Mouse (Mus musculus) liver, postnatal 0 days (tissue): ENCODE measurements around the gene Timeless. TPM values are rescaled to one million over a fixed set of nuclear protein-coding genes. Genes with fewer than 3 reads are reported as not detected.

Source experiments
- ATAC-seq: fragments of 200-750 bp; cut with Nextera tagmentation; 2 replicates; pipeline ENCODE4 v1.8.0; 2017; ENCODE audit warnings: mild to moderate bottlenecking, moderate library complexity
- DNase-seq: peaks from one replicate; pipeline ENCODE4 v3.0.0-alpha.2; 2016
- H3K27ac ChIP-seq: fragments of 300-500 bp; sonication (generic); 2 replicates; pipeline ENCODE4 v1.5.1; 2014; ENCODE audit warnings: antibody characterized with exemption, moderate library complexity, mild to moderate bottlenecking, low read depth
- H3K27me3 ChIP-seq: fragments of 300-500 bp; sonication (generic); 2 replicates; pipeline ENCODE4 v1.6.1; 2014; ENCODE audit warnings: low read length, control low read depth, mixed read lengths; ENCODE audit not compliant: insufficient read depth
- H3K36me3 ChIP-seq: fragments of 300-500 bp; sonication (generic); replicated peaks from 2 replicates; pipeline ENCODE4 v1.6.1; 2014; ENCODE audit warnings: mild to moderate bottlenecking, control low read depth, low read length, moderate library complexity, mixed read lengths; ENCODE audit not compliant: insufficient read depth
- H3K4me1 ChIP-seq: fragments of 300-500 bp; sonication (generic); 2 replicates; pipeline ENCODE4 v1.6.1; 2014; ENCODE audit warnings: antibody characterized with exemption, mild to moderate bottlenecking, control low read depth; ENCODE audit not compliant: insufficient read depth
- H3K4me2 ChIP-seq: fragments of 300-500 bp; sonication (generic); 2 replicates; pipeline ENCODE4 v1.6.1; 2014; ENCODE audit warnings: low read depth, mild to moderate bottlenecking, low read length, moderate library complexity, mixed read lengths
- H3K4me3 ChIP-seq: fragments of 300-500 bp; sonication (generic); 2 replicates; pipeline ENCODE4 v1.5.1; 2014; ENCODE audit warnings: low read depth, low read length
- H3K9ac ChIP-seq: fragments of 300-500 bp; sonication (generic); replicated peaks from 2 replicates; pipeline ENCODE4 v1.6.1; 2014; ENCODE audit warnings: mild to moderate bottlenecking, moderate library complexity
- H3K9me3 ChIP-seq: fragments of 300-500 bp; sonication (generic); 2 replicates; pipeline ENCODE4 v1.6.1; 2016; ENCODE audit warnings: mild to moderate bottlenecking, control low read depth, low read length, mixed read lengths
- CTCF ChIP-seq: sonication (generic); IDR thresholded peaks from 2 replicates; pipeline ENCODE4 v1.5.1; 2016; ENCODE audit warnings: antibody characterized with exemption, low read depth
- EP300 ChIP-seq: IDR thresholded peaks from 2 replicates; pipeline ENCODE4 v1.6.1; 2016; ENCODE audit warnings: antibody characterized with exemption, low read depth, mild to moderate bottlenecking
- WGBS: fragments of 180-500 bp; shearing (Covaris S2); extraction: QIAGEN DNeasy Blood & Tissue Kit; methylation state at CpG from one replicate; pipeline ENCODE4 v1.1.7; 2014; ENCODE audit not compliant: insufficient replicate concordance; 5-methylcytosine and 5-hydroxymethylcytosine counted together
- polyA plus RNA-seq: library from polyadenylated mRNA; unstranded; fragments of >200 nt; fragmentation: Nextera tagmentation; extraction: Ambion mirVana; gene quantifications from 2 replicates; pipeline ENCODE4 v1.2.1, GENCODE M21; 2015

The Timeless gene
- polyA plus RNA-seq, 1 experiment from 2014 or later, result 18.5 TPM

GRCm38 (mm10) chr10:128244121-128244520 is 12.3 kb downstream of the Timeless start:
- no peaks in the 10 kb centered on the region for H3K4me1 ChIP-seq
- H3K9me3 ChIP-seq, result no peaks in the 10 kb centered on the region
- no peak overlapping the region for H3K9ac ChIP-seq
- no peak overlapping the region for H3K4me2 ChIP-seq
- H3K4me3 ChIP-seq, result no peak overlapping the region
- ATAC-seq (no peak), DNase-seq (no peak)
- no peaks in the 10 kb centered on the region for H3K27me3 ChIP-seq
- whole genome bisulfite sequencing, result 95% methylated on average over 15 of the region's 15 CpGs
- H3K36me3 ChIP-seq, result peaks cover 71% of the 10 kb centered on the region
- H3K27ac ChIP-seq, result no peak overlapping the region
- TF ChIP-seq CTCF (no peak), EP300 (no peak)

- WGBS, result 82% methylated on average over 17 of the region's 17 CpGs
- DNase-seq (no peak), ATAC-seq (peak; percentile 40; the same call in 1 of the 2 replicates)
- no peak overlapping the region for H3K4me2 ChIP-seq
- no peaks in the 10 kb centered on the region for H3K27me3 ChIP-seq
- peaks cover 81% of the 10 kb centered on the region for H3K36me3 ChIP-seq
- H3K9ac ChIP-seq, result no peak overlapping the region
- TF ChIP-seq EP300, result no peak
- TF ChIP-seq CTCF, result no peak
- H3K4me3 ChIP-seq, result no peak overlapping the region
- no peaks in the 10 kb centered on the region for H3K4me1 ChIP-seq
- H3K9me3 ChIP-seq, result no peaks in the 10 kb centered on the region
- H3K27ac ChIP-seq, result no peak overlapping the region
Observed at GRCm38 (mm10) chr10:128247020-128247732, 15.3 kb downstream of the Timeless start.

GRCm38 (mm10) chr10:128250565-128250964 is 18.7 kb downstream of the Timeless start:
- no peak for ATAC-seq
- no peaks in the 10 kb centered on the region for H3K9me3 ChIP-seq

GRCm38 (mm10) chr10:128253677-128254255 is 21.9 kb downstream of the Timeless start, which contains the start of gene Apon:
Gene Apon, plus strand, starts transcription at chr10:128254096.
- peak; percentile 90 for ATAC-seq
- H3K4me2 ChIP-seq, result peak within 1 kb of the TSS; percentile 34; the same call in 1 of the 2 replicates
- TF ChIP-seq EP300 (peak; percentile 57), CTCF (no peak)
- H3K4me3 ChIP-seq, result no peak within 1 kb of the TSS
- DNase-seq, result peak; percentile 53
- H3K4me1 ChIP-seq, result peaks cover under 1% of the 10 kb centered on the region; the same call in 1 of the 2 replicates
- peak within 1 kb of the TSS; percentile 80 for H3K27ac ChIP-seq
- H3K36me3 ChIP-seq, result peaks cover 36% of the 10 kb centered on the region
- no peaks in the 10 kb centered on the region for H3K27me3 ChIP-seq
- no peaks in the 10 kb centered on the region for H3K9me3 ChIP-seq
- WGBS, result 69% methylated on average over 4 of the region's 4 CpGs
- H3K9ac ChIP-seq, result no peak within 1 kb of the TSS

More at GRCm38 (mm10) chr10:128250565-128250964, 18.7 kb downstream of the Timeless start:
- H3K4me1 ChIP-seq, result no peaks in the 10 kb centered on the region
- no peak overlapping the region for H3K27ac ChIP-seq
- no peaks in the 10 kb centered on the region for H3K27me3 ChIP-seq
- peaks cover 62% of the 10 kb centered on the region for H3K36me3 ChIP-seq
- 85% methylated on average over 13 of the region's 13 CpGs for WGBS
- no peak overlapping the region for H3K4me2 ChIP-seq
- no peak for TF ChIP-seq EP300
- TF ChIP-seq CTCF, result no peak
- H3K9ac ChIP-seq, result no peak overlapping the region
- no peak overlapping the region for H3K4me3 ChIP-seq
- no peak for DNase-seq

- no peak overlapping the region for H3K4me3 ChIP-seq
- no peak for ATAC-seq
- H3K9me3 ChIP-seq, result no peaks in the 10 kb centered on the region
- no peak for TF ChIP-seq EP300
- H3K4me1 ChIP-seq, result peaks cover 12% of the 10 kb centered on the region
- no peak for DNase-seq
- no peak overlapping the region for H3K9ac ChIP-seq
- H3K4me2 ChIP-seq, result no peak overlapping the region
- no peaks in the 10 kb centered on the region for H3K27me3 ChIP-seq
- 87% methylated on average over 8 of the region's 8 CpGs for WGBS
- H3K27ac ChIP-seq, result no peak overlapping the region
- H3K36me3 ChIP-seq, result peaks cover 17% of the 10 kb centered on the region
Observed at GRCm38 (mm10) chr10:128255925-128256324, 24.1 kb downstream of the Timeless start.

GRCm38 (mm10) chr10:128256328-128256727 is 24.5 kb downstream of the Timeless start:
- Histone ChIP-seq H3K27ac (no peak overlapping the region), H3K4me1 (peaks cover 12% of the 10 kb centered on the region), H3K9me3 (no peaks in the 10 kb centered on the region), H3K27me3 (no peaks in the 10 kb centered on the region), H3K9ac (no peak overlapping the region), H3K36me3 (peaks cover 13% of the 10 kb centered on the region), H3K4me2 (no peak overlapping the region), H3K4me3 (no peak overlapping the region)
- no peak for DNase-seq
- no peak for ATAC-seq
- 83% methylated on average over 8 of the region's 8 CpGs for WGBS
- TF ChIP-seq CTCF (no peak), EP300 (no peak)
